Mouse (Mus musculus) stomach, postnatal 0 days (tissue): ENCODE measurements around the gene Hand1. TPM values are rescaled to one million over a fixed set of nuclear protein-coding genes. Genes with fewer than 3 reads are reported as not detected.

Source experiments
- ATAC-seq: fragments of 200-750 bp; cut with Nextera tagmentation; 2 replicates; pipeline ENCODE4 v1.8.0; 2017; ENCODE audit not compliant: low FRiP score, low TSS enrichment
- DNase-seq: peaks from one replicate; pipeline ENCODE4 v3.0.0-alpha.2; 2016; ENCODE audit warnings: low spot score
- H3K27ac ChIP-seq: fragments of 300-500 bp; sonication (generic); replicated peaks from 2 replicates; pipeline ENCODE4 v1.5.1; 2014; ENCODE audit warnings: mild to moderate bottlenecking, control low read depth
- H3K27me3 ChIP-seq: fragments of 300-500 bp; sonication (generic); 2 replicates; pipeline ENCODE4 v1.6.1; 2014; ENCODE audit warnings: low read length; ENCODE audit not compliant: control insufficient read depth, insufficient read depth
- H3K36me3 ChIP-seq: fragments of 300-500 bp; sonication (generic); 2 replicates; pipeline ENCODE4 v1.6.1; 2014; ENCODE audit warnings: low read length, mixed read lengths; ENCODE audit not compliant: control insufficient read depth, insufficient read depth
- H3K4me1 ChIP-seq: fragments of 300-500 bp; sonication (generic); replicated peaks from 2 replicates; pipeline ENCODE4 v1.6.1; 2014; ENCODE audit warnings: antibody characterized with exemption; ENCODE audit not compliant: control insufficient read depth, insufficient read depth
- H3K4me2 ChIP-seq: fragments of 300-500 bp; sonication (generic); replicated peaks from 2 replicates; pipeline ENCODE4 v1.6.1; 2014; ENCODE audit warnings: low read depth, mild to moderate bottlenecking, control low read depth, moderate library complexity
- H3K4me3 ChIP-seq: fragments of 300-500 bp; sonication (generic); 2 replicates; pipeline ENCODE4 v1.5.1; 2014; ENCODE audit warnings: low read depth, low read length, control low read depth
- H3K9ac ChIP-seq: fragments of 300-500 bp; sonication (generic); 2 replicates; pipeline ENCODE4 v1.6.1; 2014; ENCODE audit warnings: mild to moderate bottlenecking, low read length, control low read depth, mixed read lengths
- H3K9me3 ChIP-seq: fragments of 300-500 bp; sonication (generic); 2 replicates; pipeline ENCODE4 v1.6.1; 2016; ENCODE audit warnings: low read length; ENCODE audit not compliant: control insufficient read depth
- CTCF ChIP-seq: IDR thresholded peaks from 2 replicates; pipeline ENCODE4 v1.5.1; 2016; ENCODE audit warnings: antibody characterized with exemption, low read depth, mild to moderate bottlenecking, moderate library complexity
- EP300 ChIP-seq: optimal IDR thresholded peaks from 2 replicates; pipeline ENCODE3; 2016; ENCODE audit warnings: antibody characterized with exemption
- WGBS: fragments of 180-500 bp; shearing (Covaris S2); extraction: QIAGEN DNeasy Blood & Tissue Kit; methylation state at CpG from one replicate; pipeline ENCODE4 v1.1.7; 2014; 5-methylcytosine and 5-hydroxymethylcytosine counted together
- polyA plus RNA-seq: library from polyadenylated mRNA; unstranded; fragments of >200 nt; fragmentation: Nextera tagmentation; extraction: Ambion mirVana; gene quantifications from 2 replicates; pipeline ENCODE4 v1.2.1, GENCODE M21; 2015

Gene Hand1
- polyA plus RNA-seq, 1 experiment from 2014 or later, result 0.12 TPM

- ATAC-seq (no peak), DNase-seq (no peak)
- H3K27ac ChIP-seq, result no peak overlapping the region
- no peaks in the 10 kb centered on the region for H3K36me3 ChIP-seq
- H3K9ac ChIP-seq, result no peak overlapping the region
- 53% methylated on average over 6 of the region's 6 CpGs for WGBS
- H3K9me3 ChIP-seq, result no peaks in the 10 kb centered on the region
- H3K4me1 ChIP-seq, result no peaks in the 10 kb centered on the region
- TF ChIP-seq CTCF, result no peak
- TF ChIP-seq EP300, result no peak
- H3K4me2 ChIP-seq, result no peak overlapping the region
- no peak overlapping the region for H3K4me3 ChIP-seq
- H3K27me3 ChIP-seq, result no peaks in the 10 kb centered on the region
Measured at GRCm38 (mm10) chr11:57795086-57795485, 37.5 kb downstream of the Hand1 start.

GRCm38 (mm10) chr11:57790866-57791535 is 41.6 kb downstream of the Hand1 start:
- no peaks in the 10 kb centered on the region for H3K9me3 ChIP-seq
- H3K4me2 ChIP-seq, result no peak overlapping the region
- H3K27ac ChIP-seq, result no peak overlapping the region
- H3K9ac ChIP-seq, result no peak overlapping the region
- ATAC-seq (no peak), DNase-seq (no peak)
- TF ChIP-seq EP300 (no peak), CTCF (no peak)
- H3K27me3 ChIP-seq, result no peaks in the 10 kb centered on the region
- no peak overlapping the region for H3K4me3 ChIP-seq
- H3K36me3 ChIP-seq, result no peaks in the 10 kb centered on the region
- no peaks in the 10 kb centered on the region for H3K4me1 ChIP-seq
- WGBS, result 30% methylated on average over 21 of the region's 21 CpGs

- no peak overlapping the region for H3K4me2 ChIP-seq
- WGBS, result 38% methylated on average over 3 of the region's 3 CpGs
- peak; percentile 82 for TF ChIP-seq CTCF
- no peak for TF ChIP-seq EP300
- no peak overlapping the region for H3K27ac ChIP-seq
- H3K9ac ChIP-seq, result no peak overlapping the region
- no peaks in the 10 kb centered on the region for H3K27me3 ChIP-seq
- no peaks in the 10 kb centered on the region; the same call in 1 of the 2 replicates for H3K36me3 ChIP-seq
- DNase-seq, result peak; percentile 76
- no peak overlapping the region for H3K4me3 ChIP-seq
- H3K9me3 ChIP-seq, result no peaks in the 10 kb centered on the region
- H3K4me1 ChIP-seq, result no peaks in the 10 kb centered on the region
- no peak for ATAC-seq
Measured at GRCm38 (mm10) chr11:57787913-57788312, 44.7 kb downstream of the Hand1 start.

- Histone ChIP-seq H3K9ac (no peak overlapping the region), H3K4me2 (no peak overlapping the region), H3K9me3 (no peaks in the 10 kb centered on the region), H3K4me1 (no peaks in the 10 kb centered on the region), H3K4me3 (no peak overlapping the region), H3K36me3 (no peaks in the 10 kb centered on the region; the same call in 1 of the 2 replicates), H3K27me3 (no peaks in the 10 kb centered on the region), H3K27ac (peak overlapping the region; percentile 58; the same call in 1 of the 2 replicates)
- peak; percentile 56 for TF ChIP-seq CTCF
- TF ChIP-seq EP300, result no peak
- 43% methylated on average over 18 of the region's 18 CpGs for WGBS
- ATAC-seq (no peak), DNase-seq (no peak)
Measured at GRCm38 (mm10) chr11:57786616-57787418, 45.8 kb downstream of the Hand1 start.

GRCm38 (mm10) chr11:57779824-57780223 is 52.8 kb downstream of the Hand1 start:
- Histone ChIP-seq H3K9ac (no peak overlapping the region), H3K27me3 (no peaks in the 10 kb centered on the region), H3K4me1 (no peaks in the 10 kb centered on the region), H3K4me3 (no peak overlapping the region), H3K4me2 (no peak overlapping the region), H3K36me3 (no peaks in the 10 kb centered on the region; the same call in 1 of the 2 replicates), H3K27ac (no peak overlapping the region), H3K9me3 (no peaks in the 10 kb centered on the region)
- 76% methylated on average over 14 of the region's 14 CpGs for WGBS
- ATAC-seq (no peak), DNase-seq (no peak)
- no peak for TF ChIP-seq CTCF
- no peak for TF ChIP-seq EP300

Other genes starting within 250 kb of the Hand1 start
- 8.8 and 9.6 TPM in 2 replicates for gene Galnt10, start 187.4 kb downstream of the Hand1 start, polyA plus RNA-seq
- gene Sap30l, start 31.2 kb downstream of the Hand1 start, polyA plus RNA-seq, result 8.7 TPM in 2 replicates
- 11.6 and 12.8 TPM in 2 replicates for gene Larp1, start 176.2 kb upstream of the Hand1 start, polyA plus RNA-seq